8 mouse cellular contexts compared by ENCODE assay signal in genomic region chr1:156940142-156940522, GRCm38 (mm10). TPM values are rescaled to one million over a fixed set of nuclear protein-coding genes. Genes with fewer than 3 reads are reported as not detected.
DNase-seq lines count a peak whose midpoint lies in the region; ATAC-seq and TF ChIP-seq lines count a peak whose summit lies in the region.

No protein-coding gene starts in this region.

- no peak; the same call in 1 of the 2 replicates for TF ChIP-seq RAD21 in MEL (IDR thresholded peaks at IDR 0.05; ENCODE audit: low read depth, low read length)

- peak overlapping the region; percentile 84 for H3K4me2 ChIP-seq in heart, embryonic 13.5 days
- peak overlapping the region; percentile 76 for H3K4me2 ChIP-seq in hindbrain, embryonic 12.5 days (replicated peaks)
- H3K4me2 ChIP-seq in midbrain, embryonic 11.5 days: peak overlapping the region; percentile 87

- peak in 1 of 3 experiments; percentile 8; a peak in 1 of 6 replicates for TF ChIP-seq CTCF in MEL (IDR thresholded peaks at IDR 0.05 in 2 of 3, conservative IDR thresholded peaks at IDR 0.05 in 1 of 3; ENCODE audit: control insufficient read depth in 1 of 3, insufficient read depth in 1 of 3, low read depth in 2 of 3, low read length in 3 of 3, poor library complexity in 1 of 3, severe bottlenecking in 1 of 3)

- peaks cover 17% of the 10 kb centered on the region for H3K4me1 ChIP-seq in heart, embryonic 13.5 days
- peaks cover 0 to 2% of the 10 kb centered on the region in 2 experiments; a peak in 1 of 4 replicates for H3K4me1 ChIP-seq in MEL (ENCODE audit: control insufficient read depth in 1 of 2, insufficient read depth in 2 of 2, low read length in 2 of 2)
- peaks cover 18% of the 10 kb centered on the region for H3K4me1 ChIP-seq in hindbrain, embryonic 12.5 days
- H3K4me1 ChIP-seq in midbrain, embryonic 11.5 days (ENCODE audit: control insufficient read depth, insufficient read depth, low read length): no peaks in the 10 kb centered on the region

- TF ChIP-seq EP300 in MEL (IDR thresholded peaks at IDR 0.05; ENCODE audit: low read depth in 1 of 2, low read length in 2 of 2): no peak

- H3K27ac ChIP-seq in heart, embryonic 13.5 days (replicated peaks): peak overlapping the region; percentile 87; the same call in 1 of the 2 replicates
- H3K27ac ChIP-seq in MEL (ENCODE audit: control insufficient read depth, low read depth, low read length): no peak overlapping the region
- H3K27ac ChIP-seq in hindbrain, embryonic 12.5 days: peak overlapping the region; percentile 99
- peak overlapping the region; percentile 88; the same call in 1 of the 2 replicates for H3K27ac ChIP-seq in midbrain, embryonic 11.5 days (ENCODE audit: low read depth, low read length)

- no peak for ATAC-seq in heart, embryonic 13.5 days (ENCODE audit: extremely low read depth, insufficient number of reproducible peaks, low FRiP score, low TSS enrichment)
- no peak for ATAC-seq in hindbrain, embryonic 12.5 days (ENCODE audit: low FRiP score)
- no peak for ATAC-seq in midbrain, embryonic 11.5 days (ENCODE audit: low FRiP score)

- no peaks in the 10 kb centered on the region for H3K27me3 ChIP-seq in heart, embryonic 13.5 days (replicated peaks)
- no peaks in the 10 kb centered on the region; a peak in 1 of 4 replicates for H3K27me3 ChIP-seq in MEL (ENCODE audit: control insufficient read depth in 1 of 2, insufficient read depth in 2 of 2, low read length in 2 of 2)
- no peaks in the 10 kb centered on the region for H3K27me3 ChIP-seq in hindbrain, embryonic 12.5 days
- no peaks in the 10 kb centered on the region for H3K27me3 ChIP-seq in midbrain, embryonic 11.5 days (ENCODE audit: control insufficient read depth, insufficient read depth, low read length)

- peaks cover 1% of the 10 kb centered on the region; the same call in 1 of the 2 replicates for H3K79me2 ChIP-seq in MEL (ENCODE audit: control insufficient read depth, insufficient read depth, low read length, poor library complexity)

- H3K36me3 ChIP-seq in heart, embryonic 13.5 days: no peaks in the 10 kb centered on the region
- H3K36me3 ChIP-seq in MEL (ENCODE audit: control insufficient read depth in 1 of 2, insufficient read depth in 2 of 2, low read length in 2 of 2): peaks cover 0 to 2% of the 10 kb centered on the region in 2 experiments; a peak in 2 of 4 replicates
- no peaks in the 10 kb centered on the region for H3K36me3 ChIP-seq in hindbrain, embryonic 12.5 days
- no peaks in the 10 kb centered on the region for H3K36me3 ChIP-seq in midbrain, embryonic 11.5 days (ENCODE audit: control insufficient read depth, insufficient read depth, low read length)

- no peaks in the 10 kb centered on the region for H3K9me3 ChIP-seq in heart, embryonic 13.5 days
- H3K9me3 ChIP-seq in MEL (replicated peaks; ENCODE audit: insufficient read depth, low read length): no peaks in the 10 kb centered on the region
- H3K9me3 ChIP-seq in hindbrain, embryonic 12.5 days (replicated peaks): no peaks in the 10 kb centered on the region
- H3K9me3 ChIP-seq in midbrain, embryonic 11.5 days (ENCODE audit: control insufficient read depth, low read length): no peaks in the 10 kb centered on the region

- no peak for DNase-seq in heart, postnatal 25 days (ENCODE audit: low spot score)
- DNase-seq in MEL (ENCODE audit: low read depth, low spot score): no peak
- no peak for DNase-seq in midbrain, embryonic 11.5 days (ENCODE audit: low spot score, missing footprints)
- no peak for DNase-seq in retina, embryonic 14.5 days (ENCODE audit: low spot score)
- no peak for DNase-seq in kidney, postnatal 10 days
- no peak for DNase-seq in layer of hippocampus, postnatal 10 days (ENCODE audit: low spot score in 2 of 2)

- H3K9ac ChIP-seq in heart, embryonic 13.5 days: peak overlapping the region; percentile 97
- peak overlapping the region; percentile 75 for H3K9ac ChIP-seq in MEL (ENCODE audit: control insufficient read depth, low read depth, low read length, poor library complexity, severe bottlenecking)
- peak overlapping the region; percentile 94 for H3K9ac ChIP-seq in hindbrain, embryonic 12.5 days
- peak overlapping the region; percentile 87 for H3K9ac ChIP-seq in midbrain, embryonic 11.5 days (ENCODE audit: low read length)

- intact Hi-C loops in heart, postnatal 25 days (cut with DNase I): no loop called here

- 4% methylated on average over 8 of the region's 8 CpGs for WGBS in heart, embryonic 13.5 days
- 2% methylated on average over 8 of the region's 8 CpGs for WGBS in hindbrain, embryonic 12.5 days
- WGBS in midbrain, embryonic 11.5 days: 4% methylated on average over 8 of the region's 8 CpGs

- peak overlapping the region; percentile 84 for H3K4me3 ChIP-seq in heart, embryonic 13.5 days
- H3K4me3 ChIP-seq in MEL (ENCODE audit: control insufficient read depth in 1 of 2, insufficient read depth in 1 of 2, low read depth in 2 of 2, low read length in 2 of 2): peak overlapping the region; percentile 64 to 98
- H3K4me3 ChIP-seq in hindbrain, embryonic 12.5 days: peak overlapping the region; percentile 97
- peak overlapping the region; percentile 90 for H3K4me3 ChIP-seq in midbrain, embryonic 11.5 days (ENCODE audit: low read depth, low read length)

- no peak for TF ChIP-seq POLR2A in MEL (IDR thresholded peaks at IDR 0.05; ENCODE audit: control insufficient read depth in 1 of 2, insufficient read depth in 1 of 2, low read depth in 1 of 2, low read length in 2 of 2, poor library complexity in 1 of 2)

TF ChIP-seq in MEL, 35 proteins besides CTCF, POLR2A, EP300 and RAD21:
- no peak for TF ChIP-seq ZNF384 (IDR thresholded peaks at IDR 0.05; ENCODE audit: low read depth, low read length)
- no peak for TF ChIP-seq NELFE (IDR thresholded peaks at IDR 0.05; ENCODE audit: low read depth, low read length)
- no peak for TF ChIP-seq NRF1 (IDR thresholded peaks at IDR 0.05; ENCODE audit: insufficient read depth, low read depth, low read length, poor library complexity, severe bottlenecking)
- TF ChIP-seq ZC3H11A (IDR thresholded peaks at IDR 0.05; ENCODE audit: low read depth, low read length): no peak
- TF ChIP-seq CHD2 (IDR thresholded peaks at IDR 0.05; ENCODE audit: low read length): no peak
- no peak for TF ChIP-seq ZKSCAN1 (IDR thresholded peaks at IDR 0.05; ENCODE audit: low read depth, low read length)
- no peak for TF ChIP-seq GATA1 (IDR thresholded peaks at IDR 0.05; ENCODE audit: low read depth, low read length)
- no peak for TF ChIP-seq USF2 (IDR thresholded peaks at IDR 0.05; ENCODE audit: borderline replicate concordance in 1 of 2, insufficient read depth in 1 of 2, low read depth in 1 of 2, low read length in 2 of 2)
- no peak for TF ChIP-seq JUND (IDR thresholded peaks at IDR 0.05; ENCODE audit: low read depth, low read length)
- TF ChIP-seq MAFK (IDR thresholded peaks at IDR 0.05; ENCODE audit: borderline replicate concordance, low read depth, low read length): no peak
- TF ChIP-seq KAT2A (conservative IDR thresholded peaks at IDR 0.05; ENCODE audit: low read depth, low read length): no peak
- TF ChIP-seq GABPA (IDR thresholded peaks at IDR 0.05; ENCODE audit: low read depth, low read length): no peak
- no peak for TF ChIP-seq TAL1 (IDR thresholded peaks at IDR 0.05; ENCODE audit: low read length)
- TF ChIP-seq BHLHE40 (IDR thresholded peaks at IDR 0.05; ENCODE audit: borderline replicate concordance, low read depth, low read length): no peak
- no peak for TF ChIP-seq MEF2A (IDR thresholded peaks at IDR 0.05; ENCODE audit: extremely low read depth, insufficient replicate concordance, low read depth, low read length, poor library complexity, severe bottlenecking)
- TF ChIP-seq SMC3 (IDR thresholded peaks at IDR 0.05; ENCODE audit: low read depth, low read length): no peak
- no peak for TF ChIP-seq ETS1 (IDR thresholded peaks at IDR 0.05; ENCODE audit: low read depth, low read length)
- TF ChIP-seq HCFC1 (IDR thresholded peaks at IDR 0.05; ENCODE audit: low read depth, low read length): no peak
- TF ChIP-seq MXI1 (IDR thresholded peaks at IDR 0.05; ENCODE audit: low read depth, low read length): no peak
- no peak for TF ChIP-seq MAZ (IDR thresholded peaks at IDR 0.05; ENCODE audit: low read depth, low read length)

RNA-seq across cellular contexts. Expression of gene Ralgps2, which starts 0.7 kb away (rescaled TPM):
- 44.2 and 57.4 TPM in 2 replicates for polyA plus RNA-seq in heart, embryonic 13.5 days (2015; fragmentation: Nextera tagmentation; extraction: Ambion mirVana)
- 10 to 100 TPM in 1 of 2 experiments, 1 to 10 TPM in 1; 8.6 to 10.4 TPM for total RNA-seq in heart, postnatal 25 days (2021)
- 7.8 and 12.7 TPM in 2 replicates for total RNA-seq in MEL (2012; rRNA removed)
- polyA plus RNA-seq in MEL (2012; ENCODE audit: insufficient read depth in 1 of 2, insufficient read length in 2 of 2, low read depth in 1 of 2, low replicate concordance in 2 of 2, missing spikeins in 1 of 2): 10 to 100 TPM in 1 of 2 experiments, not detected in 1; 16.4 TPM
- polyA plus RNA-seq in hindbrain, embryonic 12.5 days (2016; fragmentation: Nextera tagmentation; extraction: Ambion mirVana): 123 and 132 TPM in 2 replicates
- polyA plus RNA-seq in midbrain, embryonic 11.5 days (2014; fragmentation: Nextera tagmentation; extraction: Ambion mirVana): 85.1 and 91.9 TPM in 2 replicates
- total RNA-seq in layer of hippocampus, postnatal 10 days (2021): 100 to 1,000 TPM in 1 of 2 experiments, 10 to 100 TPM in 1; 93.3 to 101 TPM
